Mouse (Mus musculus): Measurements from ENCODE around the gene Chordc1. TPM values are rescaled to one million over a fixed set of nuclear protein-coding genes. Genes with fewer than 3 reads are reported as not detected.

The Chordc1 gene
- 57.1 and 59.8 TPM in 2 replicates for polyA plus RNA-seq (2012; rRNA removed)

DNA sequence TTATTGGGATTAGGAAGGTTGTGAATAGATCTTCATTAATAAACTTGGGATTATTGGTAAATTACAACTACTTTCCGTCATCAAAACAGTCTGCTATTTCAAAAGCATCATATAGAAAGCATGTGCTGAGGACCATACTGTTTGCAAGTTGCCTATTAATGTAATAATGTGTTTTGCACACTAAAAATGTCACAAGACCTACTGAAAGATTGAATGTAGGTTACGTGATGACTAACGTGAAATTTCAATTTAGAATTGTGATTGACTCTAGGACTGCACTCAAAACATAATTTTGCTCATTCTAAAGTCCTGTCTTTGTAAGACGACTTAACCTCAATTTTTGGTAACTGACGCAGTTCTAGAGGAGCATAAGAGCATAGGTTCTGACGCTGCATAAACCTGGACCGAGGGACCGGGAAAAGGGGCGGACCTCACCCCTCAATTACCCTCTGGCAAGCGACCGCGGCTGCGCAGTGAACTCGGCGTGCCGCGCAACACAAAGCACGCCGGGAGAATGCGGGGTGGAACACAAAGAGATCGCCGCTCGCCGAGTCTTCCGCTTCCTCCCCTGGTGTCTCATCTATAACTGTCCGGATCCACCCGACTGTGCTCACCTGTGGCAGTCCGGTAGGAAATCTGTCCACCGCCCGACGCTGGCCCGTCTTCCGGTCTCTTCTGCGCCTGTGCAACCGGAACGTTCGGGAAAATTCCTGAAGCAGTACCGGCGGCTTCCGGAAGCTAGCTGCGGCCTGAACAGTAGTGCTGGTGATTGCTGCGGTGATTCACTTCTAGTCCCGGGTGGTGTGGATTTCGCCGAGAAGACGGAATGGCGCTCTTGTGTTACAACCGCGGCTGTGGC lies at the start of gene Chordc1:
Gene Chordc1 (plus strand): TSS at position 555 of the 859 bp plus-strand sequence.

Other genes with a start within 250 kb of the Chordc1 start
- 1.1 and 1.7 TPM in 2 replicates for gene Naalad2, start 110.9 kb downstream of the Chordc1 start, polyA plus RNA-seq (2012; rRNA removed)
- 0.01 TPM in 1 of 2 replicates, not detected in the other for gene Ubtfl1, start 112.3 kb downstream of the Chordc1 start, polyA plus RNA-seq (2012; rRNA removed)
- not detected in 2 replicates for gene Mbd3l2, start 138.5 kb downstream of the Chordc1 start, polyA plus RNA-seq (2012; rRNA removed)
- gene Zfp558, start 186.1 kb downstream of the Chordc1 start, polyA plus RNA-seq (2012; rRNA removed) = 29.6 and 30.5 TPM in 2 replicates
- gene Mbd3l1, start 186.2 kb downstream of the Chordc1 start, polyA plus RNA-seq (2012; rRNA removed) = not detected in 2 replicates

Data from central nervous system, embryonic 18 days (tissue).